Mouse (Mus musculus): ENCODE data around the gene Gcnt7.

The Gcnt7 gene

GRCm38 (mm10) chr2:172452458-172452857 is 5.9 kb downstream of the Gcnt7 start:
- DNase-seq, result no peak

GRCm38 (mm10) chr2:172452031-172452430 is 6.4 kb downstream of the Gcnt7 start:
- no peak for DNase-seq

- DNase-seq, result no peak
Measured at GRCm38 (mm10) chr2:172450640-172451039, 7.8 kb downstream of the Gcnt7 start.

GRCm38 (mm10) chr2:172448329-172448728 is 10.1 kb downstream of the Gcnt7 start:
- DNase-seq, result no peak

- no peak for DNase-seq
Measured at GRCm38 (mm10) chr2:172447317-172447716, 11.1 kb downstream of the Gcnt7 start.

GRCm38 (mm10) chr2:172445617-172446016 is 12.8 kb downstream of the Gcnt7 start:
- no peak for DNase-seq

- peak in 1 of 2 experiments; percentile 18 for DNase-seq
Measured at GRCm38 (mm10) chr2:172441176-172441575, 17.2 kb downstream of the Gcnt7 start.

- no peak for DNase-seq
Measured at GRCm38 (mm10) chr2:172440640-172441005, 17.8 kb downstream of the Gcnt7 start.

GRCm38 (mm10) chr2:172439843-172440639 is 18.4 kb downstream of the Gcnt7 start, which contains the start of gene Rtf2:
TSS of gene Rtf2 (plus strand) at chr2:172440556.
- DNase-seq, result peak; percentile 99 to 100

- DNase-seq, result no peak
Measured at GRCm38 (mm10) chr2:172437371-172437952, 20.9 kb downstream of the Gcnt7 start.

GRCm38 (mm10) chr2:172433746-172434145 is 24.6 kb downstream of the Gcnt7 start:
- DNase-seq, result no peak

GRCm38 (mm10) chr2:172430609-172431008 is 27.8 kb downstream of the Gcnt7 start:
- peak; percentile 36 to 65 for DNase-seq

GRCm38 (mm10) chr2:172418208-172418607 is 40.2 kb downstream of the Gcnt7 start:
- DNase-seq, result no peak

GRCm38 (mm10) chr2:172416876-172417275 is 41.5 kb downstream of the Gcnt7 start:
- no peak for DNase-seq

GRCm38 (mm10) chr2:172416218-172416617 is 42.2 kb downstream of the Gcnt7 start:
- DNase-seq, result no peak

- DNase-seq, result no peak
Measured at GRCm38 (mm10) chr2:172413894-172414293, 44.5 kb downstream of the Gcnt7 start.

- DNase-seq, result peak in 1 of 2 experiments; percentile 47
Measured at GRCm38 (mm10) chr2:172413273-172413672, 45.1 kb downstream of the Gcnt7 start.

GRCm38 (mm10) chr2:172412454-172412853 is 45.9 kb downstream of the Gcnt7 start:
- DNase-seq, result peak; percentile 69 to 92

- peak; percentile 55 to 91 for DNase-seq
Measured at GRCm38 (mm10) chr2:172411091-172411490, 47.3 kb downstream of the Gcnt7 start.

- no peak for DNase-seq
Measured at GRCm38 (mm10) chr2:172410686-172411085, 47.7 kb downstream of the Gcnt7 start.

- no peak for DNase-seq
Measured at GRCm38 (mm10) chr2:172407499-172407898, 50.9 kb downstream of the Gcnt7 start.

- peak in 1 of 2 experiments; percentile 43 for DNase-seq
Measured at GRCm38 (mm10) chr2:172406173-172406572, 52.2 kb downstream of the Gcnt7 start.

GRCm38 (mm10) chr2:172405011-172405410 is 53.4 kb downstream of the Gcnt7 start:
- DNase-seq, result no peak

GRCm38 (mm10) chr2:172404239-172404638 is 54.2 kb downstream of the Gcnt7 start:
- DNase-seq, result no peak

All from lung, postnatal 4 days (tissue).